Mouse (Mus musculus) heart, embryonic 12.5 days (tissue): ENCODE data around the gene Spag9. TPM values are rescaled to one million over a fixed set of nuclear protein-coding genes. Genes with fewer than 3 reads are reported as not detected.
"Not testable (repeated sequence)": the region's sequence is repeated elsewhere in the genome, so short reads cannot be mapped to it uniquely, and the experiment has no call there.

ENCODE experiments used
- ATAC-seq: fragments of 200-750 bp; cut with Nextera tagmentation; 2 replicates; pipeline ENCODE4 v1.8.0; 2017; ENCODE audit warnings: moderate TSS enrichment, moderate library complexity; ENCODE audit not compliant: insufficient number of reproducible peaks, low FRiP score
- H3K27ac ChIP-seq: fragments of 300-500 bp; sonication (generic); 2 replicates; pipeline ENCODE4 v1.5.1; 2016; ENCODE audit warnings: mild to moderate bottlenecking, moderate library complexity; ENCODE audit not compliant: poor library complexity, severe bottlenecking
- H3K27me3 ChIP-seq: fragments of 300-500 bp; sonication (generic); replicated peaks from 2 replicates; pipeline ENCODE4 v1.6.1; 2016; ENCODE audit warnings: mild to moderate bottlenecking, moderate library complexity
- H3K36me3 ChIP-seq: fragments of 300-500 bp; sonication (generic); 2 replicates; pipeline ENCODE4 v1.6.1; 2016; ENCODE audit warnings: mild to moderate bottlenecking, moderate library complexity
- H3K4me1 ChIP-seq: fragments of 300-500 bp; sonication (generic); replicated peaks from 2 replicates; pipeline ENCODE4 v1.6.1; 2016; ENCODE audit warnings: mild to moderate bottlenecking
- H3K4me2 ChIP-seq: fragments of 300-500 bp; sonication (generic); 2 replicates; pipeline ENCODE4 v1.6.1; 2016; ENCODE audit warnings: mild to moderate bottlenecking, moderate library complexity
- H3K4me3 ChIP-seq: fragments of 300-500 bp; sonication (generic); 2 replicates; pipeline ENCODE4 v1.5.1; 2016; ENCODE audit warnings: mild to moderate bottlenecking
- H3K9ac ChIP-seq: fragments of 300-500 bp; sonication (generic); 2 replicates; pipeline ENCODE4 v1.6.1; 2016; ENCODE audit warnings: mild to moderate bottlenecking, moderate library complexity
- H3K9me3 ChIP-seq: fragments of 300-500 bp; sonication (generic); replicated peaks from 2 replicates; pipeline ENCODE4 v1.6.1; 2016; ENCODE audit warnings: mild to moderate bottlenecking, moderate library complexity
- WGBS: fragments of 180-500 bp; shearing (Covaris S2); methylation state at CpG from one replicate; pipeline ENCODE4 v1.1.7; 2016; 5-methylcytosine and 5-hydroxymethylcytosine counted together
- polyA plus RNA-seq: library from polyadenylated mRNA; unstranded; fragments of >200 nt; fragmentation: Nextera tagmentation; extraction: Ambion mirVana; gene quantifications from 2 replicates; pipeline ENCODE4 v1.2.1, GENCODE M21; 2016

The Spag9 gene
- polyA plus RNA-seq, 1 experiment from 2014 or later = 48.3 TPM

- no peak for ATAC-seq
- H3K4me2 ChIP-seq = no peak overlapping the region
- H3K9me3 ChIP-seq = no peaks in the 10 kb centered on the region; the same call in 1 of the 2 replicates
- no peak overlapping the region for H3K9ac ChIP-seq
- no peak overlapping the region for H3K27ac ChIP-seq
- 89% methylated on average over 5 of the region's 5 CpGs for WGBS
- no peaks in the 10 kb centered on the region for H3K27me3 ChIP-seq
- no peak overlapping the region for H3K4me3 ChIP-seq
- H3K36me3 ChIP-seq = peaks cover 20% of the 10 kb centered on the region
- no peaks in the 10 kb centered on the region for H3K4me1 ChIP-seq
These were observed 23.2 kb downstream of the Spag9 start for GRCm38 (mm10) chr11:94019091-94019490.

GRCm38 (mm10) chr11:94020403-94020802 is 24.5 kb downstream of the Spag9 start:
- 76% methylated on average over 6 of the region's 6 CpGs for WGBS
- ATAC-seq = no peak
- H3K27me3 ChIP-seq = no peaks in the 10 kb centered on the region

GRCm38 (mm10) chr11:94026289-94026688 is 30.4 kb downstream of the Spag9 start:
- no peaks in the 10 kb centered on the region for H3K27me3 ChIP-seq
- no peaks in the 10 kb centered on the region for H3K9me3 ChIP-seq
- H3K4me3 ChIP-seq = no peak overlapping the region
- no peak for ATAC-seq
- H3K27ac ChIP-seq = no peak overlapping the region
- no peak overlapping the region for H3K9ac ChIP-seq
- no peak overlapping the region for H3K4me2 ChIP-seq
- WGBS = 89% methylated on average over 4 of the region's 4 CpGs
- no peaks in the 10 kb centered on the region for H3K36me3 ChIP-seq
- no peaks in the 10 kb centered on the region for H3K4me1 ChIP-seq

More at GRCm38 (mm10) chr11:94020403-94020802, 24.5 kb downstream of the Spag9 start:
- Histone ChIP-seq H3K36me3 (peaks cover 17% of the 10 kb centered on the region), H3K4me2 (no peak overlapping the region), H3K9me3 (no peaks in the 10 kb centered on the region; the same call in 1 of the 2 replicates), H3K9ac (no peak overlapping the region), H3K27ac (no peak overlapping the region), H3K4me1 (no peaks in the 10 kb centered on the region), H3K4me3 (no peak overlapping the region)

GRCm38 (mm10) chr11:94032084-94032483 is 36.2 kb downstream of the Spag9 start:
- Histone ChIP-seq H3K4me2 (no peak overlapping the region), H3K4me3 (no peak overlapping the region), H3K9me3 (no peaks in the 10 kb centered on the region), H3K4me1 (peaks cover 6% of the 10 kb centered on the region; the same call in 1 of the 2 replicates), H3K9ac (no peak overlapping the region), H3K27me3 (no peaks in the 10 kb centered on the region), H3K27ac (no peak overlapping the region), H3K36me3 (no peaks in the 10 kb centered on the region)
- WGBS = 84% methylated on average over 4 of the region's 4 CpGs
- no peak for ATAC-seq

- 34% methylated on average over 2 of the region's 2 CpGs for WGBS
These were observed 37.1 kb downstream of the Spag9 start for GRCm38 (mm10) chr11:94032971-94033370.

GRCm38 (mm10) chr11:94035974-94036373 is 40.1 kb downstream of the Spag9 start:
- Histone ChIP-seq H3K4me3 (no peak overlapping the region), H3K27ac (no peak overlapping the region), H3K4me1 (peaks cover 6% of the 10 kb centered on the region; the same call in 1 of the 2 replicates), H3K9ac (no peak overlapping the region), H3K36me3 (0 out of 2 replicates have a peak, but pooled peaks cover 3% of the 10 kb centered on the region), H3K9me3 (no peaks in the 10 kb centered on the region), H3K27me3 (no peaks in the 10 kb centered on the region), H3K4me2 (no peak overlapping the region)
- ATAC-seq = no peak
- 46% methylated on average over 2 of the region's 2 CpGs for WGBS

More at GRCm38 (mm10) chr11:94032971-94033370, 37.1 kb downstream of the Spag9 start:
- Histone ChIP-seq H3K9me3 (no peaks in the 10 kb centered on the region), H3K27ac (no peak overlapping the region), H3K9ac (no peak overlapping the region), H3K4me3 (no peak overlapping the region), H3K4me1 (peaks cover 6% of the 10 kb centered on the region; the same call in 1 of the 2 replicates), H3K27me3 (no peaks in the 10 kb centered on the region), H3K4me2 (no peak overlapping the region), H3K36me3 (0 out of 2 replicates have a peak, but pooled peaks cover 3% of the 10 kb centered on the region)
- no peak for ATAC-seq

GRCm38 (mm10) chr11:94041475-94041874 is 45.6 kb downstream of the Spag9 start:
- 0 out of 2 replicates have a peak, but pooled peaks cover 4% of the 10 kb centered on the region for H3K4me1 ChIP-seq
- H3K9ac ChIP-seq = no peak overlapping the region
- 84% methylated on average over 1 of the region's 1 CpGs for WGBS
- no peaks in the 10 kb centered on the region for H3K27me3 ChIP-seq
- H3K4me2 ChIP-seq = no peak overlapping the region
- H3K9me3 ChIP-seq = no peaks in the 10 kb centered on the region
- no peak overlapping the region for H3K27ac ChIP-seq
- H3K4me3 ChIP-seq = no peak overlapping the region
- ATAC-seq = no peak
- 0 out of 2 replicates have a peak, but pooled peaks cover 3% of the 10 kb centered on the region for H3K36me3 ChIP-seq

GRCm38 (mm10) chr11:94042301-94042700 is 46.4 kb downstream of the Spag9 start:
- not testable (repeated sequence) for H3K27me3 ChIP-seq, H3K4me2 ChIP-seq, H3K36me3 ChIP-seq, ATAC-seq, H3K9ac ChIP-seq, H3K4me3 ChIP-seq, H3K27ac ChIP-seq, H3K9me3 ChIP-seq, H3K4me1 ChIP-seq
- 89% methylated on average over 1 of the region's 1 CpGs for WGBS

- no peaks in the 10 kb centered on the region for H3K9me3 ChIP-seq
- peak overlapping the region; percentile 86 for H3K4me2 ChIP-seq
- peak overlapping the region; percentile 85 for H3K27ac ChIP-seq
- ATAC-seq = peak; percentile 91
- H3K9ac ChIP-seq = peak overlapping the region; percentile 81
- H3K4me3 ChIP-seq = peak overlapping the region; percentile 64
- peaks cover 11% of the 10 kb centered on the region for H3K36me3 ChIP-seq
- 0 out of 2 replicates have a peak, but pooled peaks cover 4% of the 10 kb centered on the region for H3K4me1 ChIP-seq
- WGBS = 13% methylated on average over 22 of the region's 22 CpGs
- H3K27me3 ChIP-seq = no peaks in the 10 kb centered on the region
These were observed 48.4 kb downstream of the Spag9 start for GRCm38 (mm10) chr11:94043998-94044985.

GRCm38 (mm10) chr11:94045016-94045415 is 49.1 kb downstream of the Spag9 start:
- 22% methylated on average over 4 of the region's 4 CpGs for WGBS
- Histone ChIP-seq H3K4me2 (peak overlapping the region; percentile 59), H3K27ac (no peak overlapping the region), H3K36me3 (peaks cover 16% of the 10 kb centered on the region), H3K9ac (peak overlapping the region; percentile 64; the same call in 1 of the 2 replicates), H3K9me3 (no peaks in the 10 kb centered on the region), H3K4me3 (peak overlapping the region; percentile 36), H3K27me3 (no peaks in the 10 kb centered on the region), H3K4me1 (0 out of 2 replicates have a peak, but pooled peaks cover 4% of the 10 kb centered on the region)
- ATAC-seq = no peak

- H3K4me2 ChIP-seq = no peak overlapping the region
- no peaks in the 10 kb centered on the region for H3K9me3 ChIP-seq
- 77% methylated on average over 2 of the region's 2 CpGs for WGBS
- peaks cover 23% of the 10 kb centered on the region for H3K36me3 ChIP-seq
- H3K9ac ChIP-seq = no peak overlapping the region
- no peak overlapping the region for H3K27ac ChIP-seq
- no peak overlapping the region for H3K4me3 ChIP-seq
- H3K27me3 ChIP-seq = no peaks in the 10 kb centered on the region
- 0 out of 2 replicates have a peak, but pooled peaks cover 4% of the 10 kb centered on the region for H3K4me1 ChIP-seq
- ATAC-seq = no peak
These were observed 51.4 kb downstream of the Spag9 start for GRCm38 (mm10) chr11:94047288-94047687.
